Mouse (Mus musculus) layer of hippocampus, postnatal 25 days (tissue): ENCODE data around the gene Cntn4. TPM values are rescaled to one million over a fixed set of nuclear protein-coding genes. Genes with fewer than 3 reads are reported as not detected.

ENCODE experiments used
- DNase-seq, 2 experiments: peaks; one replicate each; pipeline ENCODE4 v3.0.0; 2022; ENCODE audit warnings: mixed read lengths in 2 of 2, low spot score in 1 of 2; ENCODE audit errors: extremely low spot score in 1 of 2
- total RNA-seq, 2 experiments: library from RNA; stranded (reverse); gene quantifications; 2 replicates each; pipeline ENCODE4 v1.2.3; 2021

The Cntn4 gene
- total RNA-seq: 10 to 100 TPM; 21.9 to 27.1 TPM

DNA sequence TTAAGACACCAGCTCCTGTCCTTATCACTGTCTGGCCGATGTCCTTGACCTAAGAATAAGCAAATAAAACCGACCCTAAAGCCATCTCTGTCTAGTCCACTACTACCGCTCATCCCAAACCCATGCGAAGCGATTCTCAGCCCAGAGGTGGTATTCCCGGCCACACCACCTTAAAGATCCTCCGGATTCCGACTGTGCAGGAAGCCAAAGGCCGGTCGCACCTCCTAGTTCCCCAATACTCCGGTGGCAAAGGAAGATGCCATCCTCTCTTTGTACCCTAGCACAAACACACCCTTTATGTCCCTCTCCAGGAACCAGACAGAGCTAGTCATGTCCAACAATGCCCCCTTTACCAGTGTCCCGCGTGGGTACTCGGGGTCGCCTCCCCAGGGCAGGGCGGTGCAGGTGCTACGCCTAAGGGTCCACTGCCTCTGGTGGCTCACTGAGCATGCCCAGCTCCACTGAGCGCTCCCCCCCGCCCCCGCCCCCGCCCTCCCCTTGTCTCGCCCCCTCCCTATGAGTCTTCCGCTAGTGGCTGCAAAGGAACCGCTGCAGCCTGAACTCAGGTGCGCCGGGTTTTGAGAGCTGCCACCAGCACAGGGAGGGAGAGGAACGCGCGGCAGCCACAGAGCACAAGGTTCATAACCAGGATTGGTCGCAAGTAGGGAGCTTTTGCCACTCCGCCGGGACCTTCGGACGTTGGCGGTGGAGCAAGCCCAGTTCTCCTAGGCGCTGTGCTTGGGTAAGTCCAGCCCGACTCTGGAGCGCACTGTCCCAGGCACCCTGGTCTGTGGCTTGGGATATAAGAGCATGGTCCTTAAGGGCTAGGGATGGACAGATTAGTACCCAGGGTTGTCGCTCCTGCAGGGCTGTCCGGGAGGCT, at the start of gene Cntn4:
Cntn4 (plus strand) TSS at position 512 of the 883 bp plus-strand sequence.
- peak; percentile 48 to 57 for DNase-seq

DNA sequence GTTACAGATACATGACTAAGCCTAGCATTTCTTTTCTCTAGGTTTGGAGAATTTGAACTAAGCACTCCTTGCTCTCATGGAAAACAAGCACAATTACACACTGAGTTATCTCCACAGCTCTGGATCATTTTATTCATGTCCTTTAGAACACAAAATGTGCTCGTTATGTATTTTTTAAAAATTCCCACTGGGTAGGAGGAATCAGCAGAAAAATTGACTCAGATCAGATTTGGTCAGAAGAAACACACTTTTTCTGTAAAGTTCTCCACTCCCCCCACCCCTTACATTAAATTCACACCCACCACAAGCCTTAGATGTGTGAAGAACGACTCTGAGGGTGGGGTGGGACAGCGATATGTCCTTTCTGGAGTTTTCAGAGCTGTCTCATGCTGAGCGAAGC, 3.2 kb upstream of the Cntn4 start:
- no peak for DNase-seq

DNA sequence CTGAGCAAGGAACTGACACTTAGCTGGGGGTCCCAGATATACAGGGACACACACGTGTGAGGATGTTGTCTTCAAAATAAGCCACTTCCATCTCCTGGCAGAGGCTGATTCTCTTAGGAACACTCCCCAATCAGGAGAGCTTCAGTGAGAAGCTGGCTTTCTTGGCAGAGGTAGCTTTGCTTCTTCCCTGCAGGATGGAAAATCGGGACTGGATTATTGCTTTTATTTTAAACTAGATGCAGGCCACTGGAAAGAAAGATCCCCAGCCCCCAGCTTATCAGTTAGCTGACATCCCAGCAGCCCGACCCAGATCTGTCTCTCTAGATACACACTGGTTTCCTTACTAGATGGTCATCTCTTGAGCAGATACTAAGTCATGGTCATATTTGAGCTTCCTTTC, 2.4 kb upstream of the Cntn4 start:
- DNase-seq: no peak

DNA sequence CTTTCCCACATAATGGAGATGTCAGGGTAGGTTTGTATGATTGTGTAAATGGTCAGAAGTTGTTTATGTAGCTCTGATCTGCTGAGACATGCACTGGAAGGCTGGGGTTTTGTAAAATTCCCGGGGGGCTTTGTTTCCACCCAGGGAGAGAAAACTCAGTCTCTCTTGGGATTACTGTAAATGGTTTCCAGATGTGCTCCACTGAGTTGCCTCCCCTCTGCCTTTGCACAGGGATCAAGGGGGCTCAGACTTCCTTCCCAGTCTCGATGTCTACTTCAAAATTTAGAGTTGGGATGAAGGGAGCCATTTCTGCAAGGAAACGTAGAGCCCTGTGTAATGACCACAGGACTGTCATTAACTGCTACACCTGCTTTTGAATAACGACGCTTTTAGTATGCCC, 823 bp upstream of the Cntn4 start:
- no peak for DNase-seq

DNA sequence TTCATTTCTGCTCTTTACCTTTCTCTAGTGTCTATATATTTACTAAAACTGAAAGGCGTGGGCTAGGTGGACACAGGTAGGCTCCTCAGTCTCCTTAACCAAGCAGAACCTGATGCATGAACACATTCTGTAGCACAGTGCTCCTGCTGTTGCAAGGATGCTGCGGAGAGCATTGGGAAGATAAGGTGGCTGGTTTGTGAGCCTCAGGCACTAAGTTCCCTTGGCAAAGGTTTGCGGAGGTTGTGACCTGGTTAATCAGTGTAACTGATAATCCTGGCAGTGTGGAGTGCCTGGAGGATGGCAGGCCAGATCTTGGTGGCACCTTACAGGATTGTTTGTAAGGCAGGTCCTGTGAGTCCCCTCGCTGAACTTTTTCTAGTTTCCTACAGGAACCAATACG, 1.3 kb downstream of the Cntn4 start:
- no peak for DNase-seq

DNA sequence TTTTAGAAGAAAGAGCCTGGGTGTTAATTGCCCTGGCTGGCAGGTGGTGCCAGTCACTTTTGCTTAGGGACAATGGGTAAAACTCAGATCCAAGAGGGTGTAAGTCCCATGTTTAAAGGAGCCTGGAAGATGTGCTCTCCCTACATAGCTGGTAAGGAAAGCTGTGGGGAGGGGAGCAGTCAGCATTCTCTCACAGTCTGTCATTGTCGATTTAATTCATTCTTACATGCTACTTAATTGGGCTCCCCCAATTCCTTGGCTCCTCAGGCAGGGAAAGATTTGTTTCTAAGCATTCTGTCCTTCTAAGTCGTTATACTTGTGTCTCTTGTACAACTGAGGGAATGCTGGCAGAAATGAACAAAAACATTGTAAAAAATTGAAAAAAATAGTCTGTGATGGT, 4.0 kb downstream of the Cntn4 start:
- no peak for DNase-seq

DNA sequence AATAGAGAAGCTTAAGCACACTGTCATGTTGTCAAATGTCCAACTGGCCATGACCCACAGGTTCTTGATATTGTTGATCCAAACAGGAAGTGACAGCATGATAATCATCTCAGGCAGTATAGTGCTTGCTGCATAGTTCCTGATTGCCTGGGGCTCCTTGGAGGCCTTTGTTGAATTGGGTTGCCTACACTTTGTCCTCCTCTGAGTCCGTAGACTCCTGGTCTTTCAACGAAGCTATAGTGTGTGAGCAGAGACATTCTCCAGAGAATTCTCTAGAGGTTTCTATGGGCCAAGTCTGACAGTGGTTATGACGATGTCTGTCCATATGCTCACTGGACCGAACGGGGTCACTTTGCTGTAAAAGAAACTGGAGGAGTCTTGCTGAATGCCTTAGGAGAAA, 5.8 kb downstream of the Cntn4 start:
- no peak for DNase-seq

DNA sequence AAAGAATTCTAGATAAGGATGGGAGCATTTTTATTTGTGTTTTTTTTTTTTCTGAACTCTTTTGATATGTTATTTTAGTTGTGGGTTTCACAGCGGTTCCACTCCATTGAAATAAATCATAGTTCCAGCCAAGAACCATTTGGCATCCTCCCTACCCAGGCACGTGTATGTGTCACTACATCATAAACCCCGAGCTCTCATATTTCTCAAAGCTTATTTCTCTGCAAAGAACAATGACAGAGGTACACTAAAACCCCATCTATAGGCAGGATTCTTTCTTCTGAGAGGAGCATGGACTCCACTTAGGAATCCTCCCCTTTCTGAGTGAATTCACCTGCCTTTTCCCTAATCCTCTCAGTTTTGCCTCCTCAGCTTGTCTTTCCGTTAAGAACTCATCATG, 6.7 kb downstream of the Cntn4 start:
- DNase-seq: no peak

DNA sequence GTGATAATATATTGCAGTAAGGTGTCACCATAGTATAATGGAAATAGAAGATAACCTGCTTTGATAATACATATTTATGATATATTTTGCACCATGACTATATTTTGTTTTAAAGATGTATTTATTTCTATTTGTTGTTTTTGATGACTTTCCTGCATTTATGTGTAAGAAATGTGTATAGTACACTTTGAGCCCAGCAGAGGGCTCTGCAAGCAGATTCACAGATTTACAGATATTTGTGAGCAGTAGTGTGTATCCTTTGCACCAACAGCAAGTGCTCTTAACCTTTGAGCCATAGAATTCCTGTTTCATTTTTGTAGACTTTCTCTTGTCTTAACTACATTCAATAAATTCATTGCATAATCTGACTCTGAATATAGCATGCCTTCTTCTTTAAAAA, 10.7 kb downstream of the Cntn4 start:
- no peak for DNase-seq

DNA sequence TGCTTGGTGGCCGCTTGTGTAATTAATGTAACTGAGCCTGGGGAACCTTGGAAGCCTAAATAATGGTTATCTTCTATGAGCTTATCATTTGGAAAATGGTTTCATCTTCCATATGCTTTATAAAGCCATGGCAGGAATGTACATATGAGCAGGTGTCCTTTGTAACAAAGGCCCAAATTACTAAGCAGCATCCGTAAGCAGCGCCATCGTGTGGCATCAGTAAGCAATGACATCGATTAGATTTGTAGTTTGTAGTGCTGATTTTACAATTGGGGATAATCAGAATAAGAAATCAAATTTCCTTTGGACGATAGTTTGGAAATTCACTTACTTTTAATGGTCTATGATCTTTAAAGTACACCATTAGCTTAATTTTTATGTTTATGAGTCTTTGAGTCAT, 64.6 kb downstream of the Cntn4 start:
- DNase-seq: peak in 1 of 2 experiments; percentile 42

DNA sequence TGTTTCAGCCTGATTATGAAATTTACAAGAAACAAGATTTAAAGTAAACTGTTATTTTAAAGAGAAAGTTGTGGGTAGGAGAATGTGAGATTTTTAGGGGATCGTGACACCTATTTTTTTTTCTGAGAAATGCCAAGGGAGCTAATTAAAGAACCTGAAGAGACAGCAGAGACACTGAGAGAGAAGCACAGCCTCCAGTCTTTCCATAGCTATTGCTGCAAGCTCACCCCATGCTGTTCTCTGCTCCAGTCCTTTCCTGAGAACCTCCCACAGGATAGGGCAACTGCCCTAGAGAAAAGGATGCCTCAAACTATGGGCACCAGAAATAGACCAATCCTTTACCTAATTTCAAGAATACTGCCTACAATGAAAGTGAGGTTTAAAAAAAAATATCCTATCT, 103.2 kb downstream of the Cntn4 start:
- no peak for DNase-seq

DNA sequence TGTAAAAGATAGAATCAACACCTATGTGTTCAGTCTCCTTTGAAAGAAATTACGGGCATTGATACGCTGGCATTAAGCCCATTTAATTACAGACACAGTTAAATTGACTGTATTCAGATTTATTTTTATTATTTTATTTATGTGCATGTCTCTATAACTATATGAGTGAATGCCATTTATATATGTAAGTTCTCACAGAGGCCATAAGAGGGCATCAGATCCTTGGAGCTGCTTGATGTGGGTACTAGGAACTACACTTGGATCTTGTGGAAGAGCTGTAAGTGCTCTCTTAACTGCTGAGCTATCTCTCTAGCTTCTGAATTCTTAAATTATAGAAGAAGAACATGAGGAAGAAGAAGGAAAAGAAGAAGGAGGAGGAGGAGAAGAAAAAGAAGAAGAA, 111.0 kb downstream of the Cntn4 start:
- DNase-seq: no peak

DNA sequence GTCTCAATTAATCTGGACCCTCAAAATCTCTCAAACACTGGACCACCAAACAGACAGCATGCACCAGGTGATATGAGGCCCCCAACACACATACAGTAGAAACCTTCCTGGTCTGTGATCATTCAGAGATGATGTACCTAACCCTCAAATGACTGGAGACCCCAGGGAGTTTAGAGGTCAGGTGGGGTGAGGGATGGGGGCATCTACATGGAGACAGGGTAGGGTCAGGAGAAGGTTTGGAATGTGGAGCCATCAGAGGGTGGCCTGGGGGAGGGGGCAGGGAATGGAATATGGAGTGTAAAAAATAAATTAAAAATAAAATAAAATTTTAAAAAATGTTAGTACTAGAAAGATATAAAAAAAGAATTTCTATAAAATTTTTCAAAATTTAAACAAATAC, 157.6 kb downstream of the Cntn4 start:
- no peak for DNase-seq

DNA sequence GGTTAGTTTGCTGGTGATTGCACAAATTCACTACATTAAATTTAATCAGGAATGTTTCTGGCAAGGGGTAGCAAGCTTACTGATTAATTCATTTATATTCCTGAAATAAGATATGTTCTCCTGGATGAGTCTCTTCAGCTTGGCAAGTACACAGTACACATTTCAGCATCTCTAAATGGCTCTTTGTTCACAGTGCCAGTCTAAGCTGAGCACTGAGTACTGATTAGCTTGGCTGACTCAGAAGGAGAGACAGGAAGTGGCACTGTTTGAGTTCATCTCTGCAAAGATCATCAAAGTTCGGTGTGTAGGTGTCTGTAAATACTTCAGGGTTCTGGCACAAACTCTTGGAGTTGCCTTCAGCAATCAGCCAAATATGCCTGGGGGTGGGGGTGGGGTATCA, 169.8 kb downstream of the Cntn4 start:
- no peak for DNase-seq

DNA sequence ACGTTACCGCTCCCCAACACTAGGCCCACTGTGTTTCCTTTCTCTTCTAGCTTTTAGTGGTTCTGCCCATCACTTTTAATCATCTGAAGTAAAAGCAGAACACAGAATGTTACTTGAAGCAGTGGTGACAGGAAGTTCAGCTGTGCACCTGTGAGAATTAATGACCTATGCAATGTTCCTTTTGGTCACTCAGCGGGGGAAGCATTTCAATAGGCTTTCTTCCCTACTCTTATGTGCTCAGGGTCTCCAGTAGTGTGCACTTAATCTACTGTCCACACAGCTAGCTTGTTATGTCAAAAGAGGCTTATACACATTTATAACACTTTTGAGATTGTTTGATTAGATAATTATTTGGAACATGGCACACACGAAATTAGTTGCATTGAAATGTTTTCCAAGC, 215.4 kb downstream of the Cntn4 start:
- DNase-seq: no peak

DNA sequence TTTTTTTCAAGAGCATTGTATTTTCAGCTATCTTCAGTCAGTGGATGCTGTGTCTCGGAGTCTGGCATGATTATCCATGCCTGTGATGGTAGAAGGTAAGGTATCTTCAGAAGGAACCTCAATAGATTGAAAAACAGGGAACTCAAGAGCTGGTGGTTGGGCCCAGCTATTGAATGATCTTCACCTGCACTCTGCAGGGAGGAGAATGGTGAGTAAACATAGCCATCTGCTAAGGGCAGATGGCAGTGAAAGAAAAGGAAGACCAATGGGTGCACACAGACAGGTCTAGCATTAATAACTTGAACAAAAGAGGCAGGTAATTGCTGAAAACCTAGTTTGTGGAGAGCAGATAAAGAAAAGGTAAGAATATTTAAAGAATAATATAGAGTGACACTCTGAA, 261.0 kb downstream of the Cntn4 start:
- no peak for DNase-seq

DNA sequence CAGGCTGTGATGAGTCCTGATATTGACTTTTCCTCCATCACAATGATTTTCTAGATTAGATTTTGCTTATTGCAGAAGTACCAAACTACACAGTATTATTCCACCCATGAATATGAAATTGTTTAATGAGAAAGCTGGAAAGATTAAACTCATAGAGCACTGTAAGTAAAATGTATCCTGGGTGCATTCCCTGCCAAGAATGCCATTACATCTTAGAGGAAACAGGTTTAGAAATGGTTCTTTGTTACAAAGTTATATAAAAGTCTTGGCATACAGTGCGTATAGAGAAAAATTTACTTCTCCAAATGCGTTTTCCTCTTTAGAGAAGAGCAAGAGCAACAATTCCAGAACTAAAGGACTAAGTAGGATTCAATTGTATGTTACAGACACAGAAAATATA, 261.8 kb downstream of the Cntn4 start:
- no peak for DNase-seq

DNA sequence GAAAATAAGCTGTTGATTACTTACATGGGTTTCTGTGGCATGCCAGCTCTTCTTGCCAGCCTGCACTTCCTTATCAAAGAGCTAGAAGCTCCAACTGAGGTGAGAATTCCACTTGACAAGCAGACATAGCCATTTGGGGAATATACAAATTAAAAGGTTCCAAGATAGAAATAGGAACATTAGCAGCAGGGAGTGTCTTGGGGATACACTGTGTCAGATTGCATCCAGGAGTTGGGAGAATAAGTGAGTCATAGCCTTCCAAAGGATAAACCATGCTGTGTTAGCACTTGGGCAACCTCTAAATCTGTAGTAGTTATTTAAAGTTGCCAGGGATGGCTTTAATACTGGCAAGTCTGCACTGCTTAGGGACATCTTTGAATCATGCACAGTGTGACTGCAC, 263.1 kb downstream of the Cntn4 start:
- no peak for DNase-seq

DNA sequence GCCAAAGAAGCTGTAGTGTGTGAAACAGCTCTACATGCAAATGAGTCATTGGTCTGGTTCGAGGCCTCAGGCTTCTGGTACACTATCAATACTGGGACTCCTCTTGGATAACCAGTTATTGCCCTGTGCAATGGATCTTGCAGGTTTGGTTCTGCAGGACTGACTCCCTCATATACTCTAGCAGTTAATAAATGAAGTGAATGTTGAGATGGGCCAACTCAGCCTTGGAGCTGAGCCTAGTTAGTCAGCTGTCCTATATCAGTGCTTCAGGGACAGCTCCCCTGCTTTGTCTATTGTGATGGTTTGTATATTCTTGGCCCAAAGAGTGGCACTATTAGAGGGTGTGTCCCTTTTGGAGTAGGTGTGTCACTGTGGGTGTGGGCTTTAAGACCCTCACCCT, 314.0 kb downstream of the Cntn4 start:
- DNase-seq: no peak

DNA sequence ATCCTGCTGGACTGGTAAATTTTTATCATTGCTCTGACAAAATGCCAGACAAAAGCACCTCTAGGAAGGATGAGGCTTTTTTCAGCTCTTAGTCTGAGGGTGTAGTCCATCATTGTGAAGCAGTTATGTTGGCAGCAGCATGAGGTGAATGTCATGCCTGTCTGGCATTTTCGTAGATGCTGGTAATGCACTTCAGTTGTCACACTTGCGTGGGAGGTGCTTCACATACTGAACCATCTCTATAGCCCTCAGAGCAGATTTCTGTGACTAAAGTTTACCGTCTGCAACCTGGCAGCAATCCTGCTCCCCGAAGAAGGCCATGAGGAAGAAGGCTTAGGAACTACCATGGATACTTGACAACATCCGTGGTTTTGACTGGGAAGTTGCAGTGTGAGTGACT, 335.6 kb downstream of the Cntn4 start:
- no peak for DNase-seq

DNA sequence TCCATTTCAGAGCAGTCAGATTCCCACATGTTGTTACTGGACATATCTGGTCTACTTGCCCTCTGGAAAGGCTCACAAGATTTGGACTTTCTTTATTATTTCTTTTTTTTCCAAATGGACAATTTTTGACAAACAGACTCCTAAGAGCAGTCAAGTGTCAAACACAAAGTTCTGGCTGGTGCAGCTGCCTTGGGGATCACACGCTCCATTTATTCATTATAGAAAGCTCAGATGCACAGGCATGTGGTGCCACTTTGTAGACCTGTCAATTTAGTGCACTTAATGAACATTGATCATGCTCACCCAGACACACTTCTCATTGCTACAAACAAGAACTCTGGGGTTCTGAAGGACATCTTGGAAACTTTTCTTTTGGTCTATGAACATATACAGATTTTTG, 337.7 kb downstream of the Cntn4 start:
- DNase-seq: no peak

DNA sequence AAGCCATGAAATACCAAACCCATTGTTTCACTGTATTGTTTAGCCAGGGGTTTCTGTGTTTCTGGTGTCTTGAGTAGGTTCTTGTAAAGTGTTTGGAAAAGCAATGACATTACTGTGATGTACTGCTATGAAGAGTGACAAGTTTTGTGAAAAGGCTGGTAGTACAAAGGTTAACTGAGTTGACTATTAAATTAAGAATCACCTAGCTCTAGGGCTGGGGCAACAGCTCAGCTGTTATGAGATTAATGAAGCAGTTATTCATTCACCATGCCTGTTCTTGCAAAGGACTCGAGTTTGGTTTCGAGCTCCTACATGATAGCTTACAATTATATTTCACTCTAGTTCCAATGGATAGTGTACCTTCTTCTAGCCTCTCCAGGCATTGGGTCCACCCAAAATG, 371.4 kb downstream of the Cntn4 start:
- DNase-seq: no peak

DNA sequence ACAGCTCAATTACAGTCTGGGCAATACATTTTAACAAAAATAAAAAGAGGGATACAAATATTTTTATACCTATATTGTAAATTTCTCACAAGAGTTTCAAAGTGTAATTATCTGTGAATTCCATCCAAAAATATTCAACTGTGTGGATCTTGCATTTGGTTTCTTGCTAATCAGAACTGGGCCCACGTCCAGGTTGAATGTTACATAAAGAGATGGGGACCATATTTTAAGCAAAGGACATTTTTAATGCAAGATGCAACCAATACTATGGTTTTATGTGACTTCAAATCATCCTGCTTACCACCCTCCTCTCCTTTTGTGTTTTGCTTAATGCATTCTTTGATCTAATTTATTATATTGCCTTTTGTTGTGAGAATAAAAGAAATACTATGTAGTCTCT, 378.7 kb downstream of the Cntn4 start:
- peak in 1 of 2 experiments; percentile 8 for DNase-seq
